Mouse (Mus musculus) midbrain, postnatal 0 days (tissue): ENCODE results near the gene Stk32c. TPM values are rescaled to one million over a fixed set of nuclear protein-coding genes. Genes with fewer than 3 reads are reported as not detected.

Experiments
- ATAC-seq: fragments of 200-750 bp; cut with Nextera tagmentation; 2 replicates; pipeline ENCODE4 v1.8.0; 2017; ENCODE audit warnings: moderate number of reproducible peaks, mild to moderate bottlenecking, moderate TSS enrichment, moderate library complexity; ENCODE audit not compliant: low FRiP score
- DNase-seq: peaks from one replicate; pipeline ENCODE4 v3.0.0-alpha.2; 2015; ENCODE audit warnings: low spot score
- H3K27ac ChIP-seq: fragments of 300-500 bp; sonication (generic); 2 replicates; pipeline ENCODE4 v1.5.1; 2014; ENCODE audit warnings: low read depth, mild to moderate bottlenecking, low read length, mixed read lengths
- H3K27me3 ChIP-seq: fragments of 300-500 bp; sonication (generic); 2 replicates; pipeline ENCODE4 v1.6.1; 2014; ENCODE audit warnings: low read length, control low read depth, mixed read lengths; ENCODE audit not compliant: insufficient read depth
- H3K36me3 ChIP-seq: fragments of 300-500 bp; sonication (generic); 2 replicates; pipeline ENCODE4 v1.6.1; 2014; ENCODE audit warnings: low read length, control low read depth, mixed read lengths; ENCODE audit not compliant: insufficient read depth
- H3K4me1 ChIP-seq: fragments of 300-500 bp; sonication (generic); 2 replicates; pipeline ENCODE4 v1.6.1; 2014; ENCODE audit warnings: mild to moderate bottlenecking, control low read depth, antibody characterized with exemption, low read length, mixed read lengths; ENCODE audit not compliant: insufficient read depth
- H3K4me2 ChIP-seq: fragments of 300-500 bp; sonication (generic); 2 replicates; pipeline ENCODE4 v1.6.1; 2014; ENCODE audit warnings: low read depth, mild to moderate bottlenecking, low read length, mixed read lengths; ENCODE audit not compliant: poor library complexity, severe bottlenecking
- H3K4me3 ChIP-seq: fragments of 300-500 bp; sonication (generic); 2 replicates; pipeline ENCODE4 v1.5.1; 2014; ENCODE audit warnings: low read depth, mild to moderate bottlenecking, low read length, moderate library complexity
- H3K9ac ChIP-seq: fragments of 300-500 bp; sonication (generic); replicated peaks from 2 replicates; pipeline ENCODE4 v1.6.1; 2014; ENCODE audit warnings: mild to moderate bottlenecking, low read length, moderate library complexity, mixed read lengths; ENCODE audit not compliant: poor library complexity, severe bottlenecking
- H3K9me3 ChIP-seq: fragments of 300-500 bp; sonication (generic); 2 replicates; pipeline ENCODE4 v1.6.1; 2016; ENCODE audit warnings: low read length, control low read depth
- CTCF ChIP-seq: IDR thresholded peaks from 2 replicates; pipeline ENCODE4 v1.5.1; 2016; ENCODE audit warnings: antibody characterized with exemption, mild to moderate bottlenecking
- WGBS: fragments of 180-500 bp; shearing (Covaris S2); extraction: QIAGEN DNeasy Blood & Tissue Kit; methylation state at CpG from one replicate; pipeline ENCODE4 v1.1.7; 2014; 5-methylcytosine and 5-hydroxymethylcytosine counted together
- polyA plus RNA-seq: library from polyadenylated mRNA; unstranded; fragments of >200 nt; fragmentation: Nextera tagmentation; extraction: Ambion mirVana; gene quantifications from 2 replicates; pipeline ENCODE4 v1.2.1, GENCODE M21; 2015
- total RNA-seq: library from RNA; depleted of rRNA; stranded (reverse); fragments of >200 nt; gene quantifications from 2 replicates; pipeline ENCODE4 v1.2.3, GENCODE M21; 2014

Gene Stk32c
- total and polyA plus RNA-seq, 2 experiments from 2014 or later, result 2.4 to 35.6 TPM

- no peak overlapping the region for H3K4me2 ChIP-seq
- TF ChIP-seq CTCF, result no peak
- WGBS, result 87% methylated on average over 5 of the region's 5 CpGs
- no peaks in the 10 kb centered on the region for H3K36me3 ChIP-seq
- H3K27me3 ChIP-seq, result no peaks in the 10 kb centered on the region
- ATAC-seq (no peak), DNase-seq (no peak)
- H3K4me1 ChIP-seq, result no peaks in the 10 kb centered on the region
- H3K4me3 ChIP-seq, result no peak overlapping the region
- no peak overlapping the region for H3K9ac ChIP-seq
- no peak overlapping the region for H3K27ac ChIP-seq
- no peaks in the 10 kb centered on the region for H3K9me3 ChIP-seq
Measured at GRCm38 (mm10) chr7:139179299-139179698, 33.8 kb downstream of the Stk32c start.

- peak; percentile 24 for DNase-seq
- Histone ChIP-seq H3K36me3 (no peaks in the 10 kb centered on the region), H3K4me1 (no peaks in the 10 kb centered on the region), H3K4me2 (no peak overlapping the region), H3K9ac (no peak overlapping the region), H3K27me3 (no peaks in the 10 kb centered on the region), H3K9me3 (peaks cover 8% of the 10 kb centered on the region; the same call in 1 of the 2 replicates), H3K4me3 (no peak overlapping the region), H3K27ac (no peak overlapping the region)
- no peak for ATAC-seq
- no peak for TF ChIP-seq CTCF
- 77% methylated on average over 4 of the region's 4 CpGs for WGBS
Measured at GRCm38 (mm10) chr7:139169143-139169542, 44.0 kb downstream of the Stk32c start.

GRCm38 (mm10) chr7:139164410-139164809, 48.7 kb downstream of the Stk32c start:
- no peak overlapping the region for H3K9ac ChIP-seq
- 82% methylated on average over 5 of the region's 5 CpGs for WGBS
- ATAC-seq, result no peak

GRCm38 (mm10) chr7:139158956-139159355, 54.2 kb downstream of the Stk32c start:
- peak; percentile 74 for ATAC-seq
- TF ChIP-seq CTCF, result no peak
- Histone ChIP-seq H3K9ac (no peak overlapping the region), H3K4me3 (no peak overlapping the region), H3K4me2 (no peak overlapping the region), H3K36me3 (no peaks in the 10 kb centered on the region), H3K9me3 (no peaks in the 10 kb centered on the region), H3K27me3 (no peaks in the 10 kb centered on the region), H3K27ac (no peak overlapping the region), H3K4me1 (peaks cover 3% of the 10 kb centered on the region; the same call in 1 of the 2 replicates)
- DNase-seq, result peak; percentile 68
- 17% methylated on average over 5 of the region's 5 CpGs for WGBS

More at GRCm38 (mm10) chr7:139164410-139164809, 48.7 kb downstream of the Stk32c start:
- DNase-seq, result no peak
- Histone ChIP-seq H3K27ac (no peak overlapping the region), H3K36me3 (no peaks in the 10 kb centered on the region), H3K4me1 (peaks cover 1% of the 10 kb centered on the region; the same call in 1 of the 2 replicates), H3K4me2 (no peak overlapping the region), H3K4me3 (no peak overlapping the region), H3K27me3 (no peaks in the 10 kb centered on the region), H3K9me3 (peaks cover 8% of the 10 kb centered on the region; the same call in 1 of the 2 replicates)
- no peak for TF ChIP-seq CTCF

- no peak for TF ChIP-seq CTCF
- H3K9ac ChIP-seq, result no peak overlapping the region
- H3K4me3 ChIP-seq, result no peak overlapping the region
- 65% methylated on average over 7 of the region's 7 CpGs for WGBS
- no peak overlapping the region for H3K4me2 ChIP-seq
- H3K27me3 ChIP-seq, result no peaks in the 10 kb centered on the region
- no peak overlapping the region for H3K27ac ChIP-seq
- no peak for DNase-seq
- H3K9me3 ChIP-seq, result no peaks in the 10 kb centered on the region
- peaks cover 3% of the 10 kb centered on the region; the same call in 1 of the 2 replicates for H3K4me1 ChIP-seq
- no peak for ATAC-seq
- H3K36me3 ChIP-seq, result no peaks in the 10 kb centered on the region
Measured at GRCm38 (mm10) chr7:139158549-139158948, 54.6 kb downstream of the Stk32c start.

GRCm38 (mm10) chr7:139157541-139157940, 55.6 kb downstream of the Stk32c start:
- no peak overlapping the region for H3K4me2 ChIP-seq
- no peak for ATAC-seq
- no peak for DNase-seq
- no peak overlapping the region for H3K4me3 ChIP-seq
- no peak overlapping the region for H3K9ac ChIP-seq
- TF ChIP-seq CTCF, result no peak
- peaks cover 3% of the 10 kb centered on the region; the same call in 1 of the 2 replicates for H3K4me1 ChIP-seq
- H3K9me3 ChIP-seq, result no peaks in the 10 kb centered on the region
- WGBS, result 83% methylated on average over 2 of the region's 2 CpGs
- H3K36me3 ChIP-seq, result no peaks in the 10 kb centered on the region
- no peaks in the 10 kb centered on the region for H3K27me3 ChIP-seq
- H3K27ac ChIP-seq, result no peak overlapping the region
